Mouse (Mus musculus): ENCODE measurements around the gene Apba3. TPM values are rescaled to one million over a fixed set of nuclear protein-coding genes. Genes with fewer than 3 reads are reported as not detected.

Gene Apba3
- polyA plus RNA-seq, 1 experiment from 2014 or later: 39.0 TPM

GRCm38 (mm10) chr10:81318589-81319329 lies 52.0 kb downstream of the Apba3 start:
- H3K27me3 ChIP-seq (ENCODE audit: control insufficient read depth, insufficient read depth, low read length): no peaks in the 10 kb centered on the region
- H3K36me3 ChIP-seq (ENCODE audit: control insufficient read depth, insufficient read depth, low read length): peaks cover 18% of the 10 kb centered on the region
- H3K4me1 ChIP-seq (ENCODE audit: control insufficient read depth, insufficient read depth, low read length): peaks cover 18% of the 10 kb centered on the region
- DNase-seq (ENCODE audit: low spot score) (no peak), ATAC-seq (ENCODE audit: insufficient read depth, low FRiP score, low TSS enrichment) (no peak)
- no peak overlapping the region for H3K27ac ChIP-seq (ENCODE audit: low read depth, low read length)
- 93% methylated on average over 13 of the region's 13 CpGs for WGBS
- H3K4me3 ChIP-seq (ENCODE audit: low read depth, low read length): 0 out of 2 replicates have a peak overlapping the region, but pooled peaks have one; percentile 6
- H3K9me3 ChIP-seq (ENCODE audit: control insufficient read depth, low read length): no peaks in the 10 kb centered on the region
- 0 out of 2 replicates have a peak overlapping the region, but pooled peaks have one; percentile 41 for H3K9ac ChIP-seq (ENCODE audit: low read length)
- peak overlapping the region; percentile 77 for H3K4me2 ChIP-seq (ENCODE audit: low read depth)

DNA sequence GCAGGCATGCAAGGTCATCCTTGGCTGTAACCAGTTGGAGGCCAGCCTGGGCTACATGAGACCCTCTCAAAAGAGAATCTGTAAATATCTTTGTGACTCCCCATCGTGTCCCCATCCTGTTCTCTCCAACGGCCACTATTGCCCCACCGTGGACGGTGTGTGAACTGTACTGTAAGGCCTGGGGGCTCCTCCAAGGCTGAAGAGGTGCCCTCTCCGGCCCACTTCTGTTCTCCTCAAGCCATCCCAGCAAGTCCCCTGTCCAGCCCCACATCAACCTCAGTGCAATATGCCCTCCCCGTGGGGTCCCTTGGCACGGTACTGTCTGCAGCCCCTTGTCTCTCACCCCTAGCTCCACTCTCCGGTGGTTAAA lies 52.6 kb downstream of the Apba3 start:
- 39% methylated on average over 8 of the region's 8 CpGs for WGBS
- H3K4me1 ChIP-seq (ENCODE audit: control insufficient read depth, insufficient read depth, low read length): peaks cover 18% of the 10 kb centered on the region
- ATAC-seq (ENCODE audit: insufficient read depth, low FRiP score, low TSS enrichment) (no peak), DNase-seq (ENCODE audit: low spot score) (no peak)
- H3K4me2 ChIP-seq (ENCODE audit: low read depth): peak overlapping the region; percentile 77
- no peaks in the 10 kb centered on the region for H3K9me3 ChIP-seq (ENCODE audit: control insufficient read depth, low read length)
- H3K9ac ChIP-seq (ENCODE audit: low read length): peak overlapping the region; percentile 41; the same call in 1 of the 2 replicates
- no peaks in the 10 kb centered on the region for H3K27me3 ChIP-seq (ENCODE audit: control insufficient read depth, insufficient read depth, low read length)
- H3K4me3 ChIP-seq (ENCODE audit: low read depth, low read length): no peak overlapping the region
- H3K36me3 ChIP-seq (ENCODE audit: control insufficient read depth, insufficient read depth, low read length): peaks cover 21% of the 10 kb centered on the region
- H3K27ac ChIP-seq (ENCODE audit: low read depth, low read length): peak overlapping the region; percentile 60; the same call in 1 of the 2 replicates

DNA sequence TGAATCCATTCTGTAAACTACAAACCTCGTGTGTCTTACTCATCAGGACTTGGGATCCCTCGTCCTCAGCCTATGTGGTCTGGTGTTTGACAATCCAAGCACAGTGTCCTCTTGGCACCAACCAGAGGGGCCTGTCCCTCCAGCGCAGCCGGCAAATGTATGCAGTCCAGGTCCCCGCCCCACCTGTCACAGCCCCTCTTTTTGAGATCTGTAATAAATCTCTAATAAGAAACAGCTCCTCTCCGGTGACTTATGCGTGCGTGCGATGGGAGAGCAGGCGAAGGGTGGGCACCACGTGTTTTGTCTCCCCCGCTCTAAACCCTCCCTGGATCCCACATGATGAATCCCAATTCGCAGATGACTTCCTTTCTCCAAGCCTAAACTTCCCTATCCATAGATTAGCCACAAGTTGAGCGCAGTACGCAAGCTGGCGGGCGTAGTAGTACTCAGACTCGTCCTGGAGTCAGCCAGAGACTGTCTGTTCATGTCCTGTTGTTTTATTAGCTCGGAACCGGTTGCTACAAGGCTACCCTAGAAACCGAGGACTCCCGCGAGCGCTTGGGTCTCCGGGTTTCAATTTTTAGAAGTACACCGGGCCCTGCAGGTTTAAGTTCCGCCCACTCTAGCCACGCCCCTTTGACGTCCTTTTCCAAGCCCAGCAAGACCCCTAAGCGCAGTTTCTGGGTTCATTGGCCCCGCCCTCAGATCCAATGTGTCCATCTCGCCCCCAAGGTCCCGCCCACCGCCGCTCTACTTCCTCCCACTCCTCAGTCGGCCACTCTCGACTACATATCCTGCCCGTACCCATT lies 53.2 kb downstream of the Apba3 start:
- Histone ChIP-seq H3K4me3 (ENCODE audit: low read depth, low read length) (peak overlapping the region; percentile 69), H3K27me3 (ENCODE audit: control insufficient read depth, insufficient read depth, low read length) (no peaks in the 10 kb centered on the region), H3K9me3 (ENCODE audit: control insufficient read depth, low read length) (no peaks in the 10 kb centered on the region), H3K4me1 (ENCODE audit: control insufficient read depth, insufficient read depth, low read length) (peaks cover 18% of the 10 kb centered on the region), H3K9ac (ENCODE audit: low read length) (peak overlapping the region; percentile 41), H3K36me3 (ENCODE audit: control insufficient read depth, insufficient read depth, low read length) (peaks cover 27% of the 10 kb centered on the region), H3K4me2 (ENCODE audit: low read depth) (peak overlapping the region; percentile 77), H3K27ac (ENCODE audit: low read depth, low read length) (peak overlapping the region; percentile 75)
- WGBS: 2% methylated on average over 38 of the region's 38 CpGs
- peak; percentile 7 for ATAC-seq (ENCODE audit: insufficient read depth, low FRiP score, low TSS enrichment)
- peak; percentile 97 for DNase-seq (ENCODE audit: low spot score)

DNA sequence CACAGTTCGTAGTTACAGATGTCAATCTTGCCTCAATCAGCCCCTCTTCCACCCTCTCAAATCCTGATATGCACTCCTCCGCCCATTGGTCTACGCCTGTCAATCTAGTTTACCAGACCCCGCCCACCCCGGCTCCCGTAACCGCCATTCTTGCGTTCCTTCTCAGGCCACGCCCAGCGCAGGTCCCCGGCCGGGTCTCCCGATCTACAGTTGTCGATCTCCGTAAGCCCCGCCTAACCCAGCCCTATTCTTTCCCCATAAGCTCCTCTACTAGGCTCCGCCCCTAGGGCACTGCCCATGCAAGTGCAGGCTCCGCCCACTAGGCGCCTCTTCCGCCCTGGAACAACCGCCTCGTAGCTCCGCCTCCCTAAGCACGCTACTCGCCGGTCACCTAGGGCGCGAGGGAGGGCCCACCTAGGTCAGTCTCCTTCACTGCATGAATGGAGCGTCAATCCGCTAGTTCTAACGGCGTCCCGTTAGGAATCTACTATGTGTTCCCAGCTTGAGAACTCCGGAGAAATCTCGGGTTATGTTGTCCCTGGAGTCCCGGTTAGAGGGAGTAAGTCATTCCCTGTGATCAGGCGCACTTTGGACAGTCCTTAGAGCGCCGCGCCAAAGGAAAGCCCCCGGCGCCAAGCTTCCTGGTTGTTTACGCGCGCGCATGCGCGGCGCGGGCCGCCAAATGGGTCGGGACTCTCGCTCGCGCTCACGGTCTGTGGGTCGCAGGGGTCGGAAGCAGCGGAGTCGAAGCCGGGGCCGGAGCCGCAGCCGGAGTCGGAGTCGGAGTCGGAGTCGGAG lies 54.0 kb downstream of the Apba3 start, which contains the start of gene Cactin:
Gene Cactin (plus strand): TSS at position 554 of the 798 bp plus-strand sequence.
- Histone ChIP-seq H3K4me3 (ENCODE audit: low read depth, low read length) (peak within 1 kb of the TSS; percentile 69), H3K36me3 (ENCODE audit: control insufficient read depth, insufficient read depth, low read length) (peaks cover 34% of the 10 kb centered on the region), H3K9ac (ENCODE audit: low read length) (peak within 1 kb of the TSS; percentile 56), H3K27ac (ENCODE audit: low read depth, low read length) (peak within 1 kb of the TSS; percentile 75), H3K9me3 (ENCODE audit: control insufficient read depth, low read length) (no peaks in the 10 kb centered on the region), H3K4me1 (ENCODE audit: control insufficient read depth, insufficient read depth, low read length) (peaks cover 18% of the 10 kb centered on the region), H3K27me3 (ENCODE audit: control insufficient read depth, insufficient read depth, low read length) (no peaks in the 10 kb centered on the region), H3K4me2 (ENCODE audit: low read depth) (peak within 1 kb of the TSS; percentile 77)
- under 1% methylated on average over 68 of the region's 68 CpGs for WGBS
- DNase-seq (ENCODE audit: low spot score) (peak; percentile 99), ATAC-seq (ENCODE audit: insufficient read depth, low FRiP score, low TSS enrichment) (peak; percentile 91)

GRCm38 (mm10) chr10:81321436-81321835 lies 54.7 kb downstream of the Apba3 start:
- H3K4me3 ChIP-seq (ENCODE audit: low read depth, low read length): peak overlapping the region; percentile 69
- peak overlapping the region; percentile 77 for H3K4me2 ChIP-seq (ENCODE audit: low read depth)
- 3% methylated on average over 20 of the region's 20 CpGs for WGBS
- ATAC-seq (ENCODE audit: insufficient read depth, low FRiP score, low TSS enrichment) (peak; percentile 3; the same call in 1 of the 2 replicates), DNase-seq (ENCODE audit: low spot score) (no peak)
- H3K27me3 ChIP-seq (ENCODE audit: control insufficient read depth, insufficient read depth, low read length): no peaks in the 10 kb centered on the region
- peaks cover 41% of the 10 kb centered on the region for H3K36me3 ChIP-seq (ENCODE audit: control insufficient read depth, insufficient read depth, low read length)
- no peaks in the 10 kb centered on the region for H3K9me3 ChIP-seq (ENCODE audit: control insufficient read depth, low read length)
- H3K9ac ChIP-seq (ENCODE audit: low read length): peak overlapping the region; percentile 56
- no peak overlapping the region for H3K27ac ChIP-seq (ENCODE audit: low read depth, low read length)
- peaks cover 18% of the 10 kb centered on the region for H3K4me1 ChIP-seq (ENCODE audit: control insufficient read depth, insufficient read depth, low read length)

GRCm38 (mm10) chr10:81322444-81322843 lies 55.7 kb downstream of the Apba3 start:
- peaks cover 45% of the 10 kb centered on the region for H3K36me3 ChIP-seq (ENCODE audit: control insufficient read depth, insufficient read depth, low read length)
- peaks cover 14% of the 10 kb centered on the region for H3K4me1 ChIP-seq (ENCODE audit: control insufficient read depth, insufficient read depth, low read length)
- no peak overlapping the region for H3K9ac ChIP-seq (ENCODE audit: low read length)

More at GRCm38 (mm10) chr10:81322444-81322843, 55.7 kb downstream of the Apba3 start:
- ATAC-seq (ENCODE audit: insufficient read depth, low FRiP score, low TSS enrichment): no peak
- H3K4me3 ChIP-seq (ENCODE audit: low read depth, low read length): peak overlapping the region; percentile 69; the same call in 1 of the 2 replicates
- H3K4me2 ChIP-seq (ENCODE audit: low read depth): peak overlapping the region; percentile 14; the same call in 1 of the 2 replicates
- 96% methylated on average over 27 of the region's 27 CpGs for WGBS
- no peaks in the 10 kb centered on the region for H3K9me3 ChIP-seq (ENCODE audit: control insufficient read depth, low read length)
- no peak for DNase-seq (ENCODE audit: low spot score)
- H3K27ac ChIP-seq (ENCODE audit: low read depth, low read length): no peak overlapping the region
- H3K27me3 ChIP-seq (ENCODE audit: control insufficient read depth, insufficient read depth, low read length): no peaks in the 10 kb centered on the region

Small RNAs within 50 kb of the gene (microRNA-seq; reads per million reads assigned to microRNA genes)
- gene Mir3057: 9.6 reads per million, percentile 21 among the genes with 10 or more reads in this experiment

Other genes with a start within 250 kb of the Apba3 start
- gene Diras1, start 241.3 kb upstream of the Apba3 start, polyA plus RNA-seq (2014; fragmentation: Nextera tagmentation; extraction: Ambion mirVana): 4.2 and 4.7 TPM in 2 replicates
- gene Slc39a3, start 229.5 kb upstream of the Apba3 start, polyA plus RNA-seq (2014; fragmentation: Nextera tagmentation; extraction: Ambion mirVana): 13.3 and 14.5 TPM in 2 replicates
- 248 and 262 TPM in 2 replicates for gene Sgta, start 206.8 kb upstream of the Apba3 start, polyA plus RNA-seq (2014; fragmentation: Nextera tagmentation; extraction: Ambion mirVana)
- gene Thop1, start 196.9 kb upstream of the Apba3 start, polyA plus RNA-seq (2014; fragmentation: Nextera tagmentation; extraction: Ambion mirVana): 63.9 and 65.8 TPM in 2 replicates
- 0.11 and 0.70 TPM in 2 replicates for gene Creb3l3, start 168.1 kb upstream of the Apba3 start, polyA plus RNA-seq (2014; fragmentation: Nextera tagmentation; extraction: Ambion mirVana)
- gene Map2k2, start 161.0 kb upstream of the Apba3 start, polyA plus RNA-seq (2014; fragmentation: Nextera tagmentation; extraction: Ambion mirVana): 212 and 240 TPM in 2 replicates
- 7.1 and 8.8 TPM in 2 replicates for gene Zbtb7a, start 131.7 kb upstream of the Apba3 start, polyA plus RNA-seq (2014; fragmentation: Nextera tagmentation; extraction: Ambion mirVana)
- gene Pias4, start 99.0 kb upstream of the Apba3 start, polyA plus RNA-seq (2014; fragmentation: Nextera tagmentation; extraction: Ambion mirVana): 68.3 and 68.4 TPM in 2 replicates
- 463 and 504 TPM in 2 replicates for gene Eef2, start 90.3 kb upstream of the Apba3 start, polyA plus RNA-seq (2014; fragmentation: Nextera tagmentation; extraction: Ambion mirVana)
- gene Dapk3, start 84.0 kb upstream of the Apba3 start, polyA plus RNA-seq (2014; fragmentation: Nextera tagmentation; extraction: Ambion mirVana): 56.4 and 58.6 TPM in 2 replicates
- gene 4930442H23Rik, start 83.1 kb upstream of the Apba3 start, polyA plus RNA-seq (2014; fragmentation: Nextera tagmentation; extraction: Ambion mirVana): not detected in 2 replicates
- 0.12 TPM in 2 replicates for gene Nmrk2, start 64.9 kb upstream of the Apba3 start, polyA plus RNA-seq (2014; fragmentation: Nextera tagmentation; extraction: Ambion mirVana)
- 21.9 and 24.1 TPM in 2 replicates for gene Atcay, start 36.1 kb upstream of the Apba3 start, polyA plus RNA-seq (2014; fragmentation: Nextera tagmentation; extraction: Ambion mirVana)
- gene Zfr2, start 33.8 kb upstream of the Apba3 start, polyA plus RNA-seq (2014; fragmentation: Nextera tagmentation; extraction: Ambion mirVana): 5.8 and 6.0 TPM in 2 replicates
- gene Matk, start 14.0 kb upstream of the Apba3 start, polyA plus RNA-seq (2014; fragmentation: Nextera tagmentation; extraction: Ambion mirVana): 2.0 and 3.0 TPM in 2 replicates
- 178 and 180 TPM in 2 replicates for gene Mrpl54, start within 50 bp of the Apba3 start, polyA plus RNA-seq (2014; fragmentation: Nextera tagmentation; extraction: Ambion mirVana)
- gene Tjp3, start 24.6 kb downstream of the Apba3 start, polyA plus RNA-seq (2014; fragmentation: Nextera tagmentation; extraction: Ambion mirVana): 2.5 and 2.8 TPM in 2 replicates
- gene Pip5k1c, start 26.0 kb downstream of the Apba3 start, polyA plus RNA-seq (2014; fragmentation: Nextera tagmentation; extraction: Ambion mirVana): 64.6 and 65.8 TPM in 2 replicates
- 39.4 and 46.2 TPM in 2 replicates for gene Cactin, start 54.1 kb downstream of the Apba3 start, polyA plus RNA-seq (2014; fragmentation: Nextera tagmentation; extraction: Ambion mirVana)
- 1.8 and 2.9 TPM in 2 replicates for gene Tbxa2r, start 61.8 kb downstream of the Apba3 start, polyA plus RNA-seq (2014; fragmentation: Nextera tagmentation; extraction: Ambion mirVana)
- gene Gipc3, start 76.3 kb downstream of the Apba3 start, polyA plus RNA-seq (2014; fragmentation: Nextera tagmentation; extraction: Ambion mirVana): not detected in 2 replicates
- 104 and 110 TPM in 2 replicates for gene Hmg20b, start 83.5 kb downstream of the Apba3 start, polyA plus RNA-seq (2014; fragmentation: Nextera tagmentation; extraction: Ambion mirVana)
- gene Mfsd12, start 90.5 kb downstream of the Apba3 start, polyA plus RNA-seq (2014; fragmentation: Nextera tagmentation; extraction: Ambion mirVana): 5.3 and 5.7 TPM in 2 replicates
- gene 4930404N11Rik, start 98.9 kb downstream of the Apba3 start, polyA plus RNA-seq (2014; fragmentation: Nextera tagmentation; extraction: Ambion mirVana): 0.20 and 0.50 TPM in 2 replicates
- gene Fzr1, start 111.6 kb downstream of the Apba3 start, polyA plus RNA-seq (2014; fragmentation: Nextera tagmentation; extraction: Ambion mirVana): 112 and 120 TPM in 2 replicates
- gene Dohh, start 117.5 kb downstream of the Apba3 start, polyA plus RNA-seq (2014; fragmentation: Nextera tagmentation; extraction: Ambion mirVana): 64.1 and 76.1 TPM in 2 replicates
- gene Gm48551, start 117.5 kb downstream of the Apba3 start, polyA plus RNA-seq (2014; fragmentation: Nextera tagmentation; extraction: Ambion mirVana): 1.7 and 3.0 TPM in 2 replicates
- 0.97 and 1.3 TPM in 2 replicates for gene Gm48552, start 122.0 kb downstream of the Apba3 start, polyA plus RNA-seq (2014; fragmentation: Nextera tagmentation; extraction: Ambion mirVana)
- gene Smim24, start 126.1 kb downstream of the Apba3 start, polyA plus RNA-seq (2014; fragmentation: Nextera tagmentation; extraction: Ambion mirVana): 1.9 and 3.5 TPM in 2 replicates
- gene Nfic, start 188.7 kb downstream of the Apba3 start, polyA plus RNA-seq (2014; fragmentation: Nextera tagmentation; extraction: Ambion mirVana): 16.8 TPM in 2 replicates
- gene Celf5, start 215.7 kb downstream of the Apba3 start, polyA plus RNA-seq (2014; fragmentation: Nextera tagmentation; extraction: Ambion mirVana): 10.6 and 11.1 TPM in 2 replicates
- 66.2 and 74.2 TPM in 2 replicates for gene Ncln, start 229.4 kb downstream of the Apba3 start, polyA plus RNA-seq (2014; fragmentation: Nextera tagmentation; extraction: Ambion mirVana)
- gene S1pr4, start 233.2 kb downstream of the Apba3 start, polyA plus RNA-seq (2014; fragmentation: Nextera tagmentation; extraction: Ambion mirVana): 0.45 and 0.58 TPM in 2 replicates

Measured in neural tube, embryonic 11.5 days (tissue).